Mouse (Mus musculus) gastrocnemius, adult 8-10 months (tissue): Measurements from ENCODE around the gene Plrg1. TPM values are rescaled to one million over a fixed set of nuclear protein-coding genes. Genes with fewer than 3 reads are reported as not detected.

Experiments used
- DNase-seq, 2 experiments: peaks; one replicate each; pipeline ENCODE4 v3.0.0; 2022; ENCODE audit warnings: low spot score in 2 of 2
- total RNA-seq, 4 experiments: library from RNA; stranded (reverse); gene quantifications; 2 replicates each; pipeline ENCODE4 v1.2.4; 2022

Gene Plrg1
- total RNA-seq, 4 experiments from 2014 or later: 18.0 to 21.7 (median 20.1) TPM

DNA sequence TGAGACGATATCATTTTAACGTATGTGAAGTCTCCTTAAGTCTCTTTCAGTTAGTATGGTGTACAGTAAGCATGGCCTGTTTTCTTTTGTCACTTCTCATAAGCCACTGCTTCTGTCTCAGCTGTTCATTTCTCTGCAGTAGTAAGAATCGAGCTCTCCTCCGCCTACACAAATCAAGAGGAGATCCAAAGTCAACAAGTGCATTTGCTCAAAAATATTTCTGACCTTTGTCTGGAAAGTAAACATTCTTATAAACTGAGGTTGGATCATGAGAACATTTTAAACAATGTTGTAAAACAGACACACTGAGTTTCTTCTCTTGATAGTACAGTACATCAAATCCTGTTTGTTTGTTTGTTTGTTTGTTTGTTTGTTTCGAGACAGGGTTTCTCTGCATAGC, 4.7 kb upstream of the Plrg1 start:
- DNase-seq: no peak

DNA sequence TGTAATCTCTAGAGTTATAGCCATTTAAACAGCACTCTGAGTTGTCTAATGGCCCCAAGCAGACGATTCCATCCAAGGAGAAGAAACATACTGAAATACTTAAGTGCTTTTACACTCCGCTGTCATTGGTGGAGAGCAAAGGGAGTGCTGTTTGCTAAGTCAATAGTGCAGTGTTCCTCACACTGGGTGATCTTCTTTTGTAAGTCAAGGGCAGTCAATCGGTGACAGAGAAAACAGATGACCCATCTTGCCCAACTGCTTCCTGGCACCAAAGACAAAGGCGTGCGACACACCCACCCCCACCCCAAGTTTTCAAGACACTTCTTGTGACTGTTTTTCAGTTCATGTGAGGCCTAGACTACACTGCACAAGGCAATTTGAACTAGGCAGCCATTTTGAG, 3.2 kb upstream of the Plrg1 start:
- DNase-seq: no peak

DNA sequence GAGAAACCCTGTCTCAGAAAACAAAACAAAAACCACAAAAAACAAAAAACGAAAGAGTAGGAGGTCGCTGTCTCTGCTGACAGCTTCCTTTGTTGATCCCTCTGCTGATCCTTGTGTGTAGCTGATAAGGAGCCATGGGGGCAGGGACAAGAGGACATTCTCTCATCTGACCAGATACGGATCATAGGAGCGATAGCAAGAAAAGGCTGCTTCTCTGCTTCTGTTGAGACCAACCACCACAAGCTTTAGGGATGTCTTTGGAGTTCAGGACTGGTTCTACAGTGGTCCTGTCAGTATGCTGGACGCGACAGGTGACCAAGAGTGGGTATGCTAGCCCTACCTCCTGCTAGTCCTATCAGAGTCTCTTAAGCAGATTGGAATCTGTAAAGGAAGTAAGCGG, 2.2 kb upstream of the Plrg1 start:
- DNase-seq: no peak

DNA sequence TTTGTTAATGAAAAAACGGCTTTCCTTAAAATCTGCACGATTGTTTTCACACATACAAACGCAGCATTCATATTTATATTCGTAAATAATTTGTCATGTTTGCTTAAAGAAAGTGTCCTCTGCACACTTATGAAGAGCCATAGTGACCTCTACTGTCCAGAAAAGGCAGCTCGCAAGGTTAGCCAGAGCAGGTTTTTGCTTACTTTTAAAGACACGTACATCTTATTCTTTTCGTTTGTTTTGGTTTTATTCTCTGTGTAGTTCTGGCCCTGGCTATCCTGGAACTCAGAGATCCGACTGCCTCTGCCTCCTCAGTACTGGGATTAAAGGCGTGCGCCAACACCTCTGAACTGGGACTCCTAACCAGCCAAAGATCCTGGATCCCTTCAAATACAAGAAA, 1.6 kb upstream of the Plrg1 start:
- DNase-seq: no peak

DNA sequence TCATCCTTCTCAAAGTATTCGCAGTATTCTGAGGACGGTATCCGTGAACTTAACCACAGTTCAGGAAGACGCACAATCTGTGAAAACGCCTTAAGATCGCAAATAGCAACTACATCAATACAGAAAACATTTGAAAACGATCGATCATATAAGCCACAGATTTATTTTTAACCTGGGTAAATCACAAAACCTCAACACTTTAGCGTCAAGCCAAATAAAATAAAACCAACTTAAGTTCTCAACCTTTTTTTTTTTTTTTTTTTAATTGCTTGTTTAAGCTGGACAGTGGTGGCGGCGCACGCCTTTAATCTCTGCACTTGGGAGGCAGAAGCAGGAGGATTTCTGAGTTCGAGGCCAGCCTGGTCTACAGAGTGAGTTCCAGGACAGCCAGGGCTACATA, 563 bp upstream of the Plrg1 start:
- DNase-seq: no peak

- DNase-seq: no peak
Measured at GRCm38 (mm10) chr3:83057046-83057445, 1.7 kb downstream of the Plrg1 start.

GRCm38 (mm10) chr3:83067920-83068319, 12.6 kb downstream of the Plrg1 start:
- no peak for DNase-seq

GRCm38 (mm10) chr3:83068869-83069268, 13.5 kb downstream of the Plrg1 start:
- no peak for DNase-seq

DNA sequence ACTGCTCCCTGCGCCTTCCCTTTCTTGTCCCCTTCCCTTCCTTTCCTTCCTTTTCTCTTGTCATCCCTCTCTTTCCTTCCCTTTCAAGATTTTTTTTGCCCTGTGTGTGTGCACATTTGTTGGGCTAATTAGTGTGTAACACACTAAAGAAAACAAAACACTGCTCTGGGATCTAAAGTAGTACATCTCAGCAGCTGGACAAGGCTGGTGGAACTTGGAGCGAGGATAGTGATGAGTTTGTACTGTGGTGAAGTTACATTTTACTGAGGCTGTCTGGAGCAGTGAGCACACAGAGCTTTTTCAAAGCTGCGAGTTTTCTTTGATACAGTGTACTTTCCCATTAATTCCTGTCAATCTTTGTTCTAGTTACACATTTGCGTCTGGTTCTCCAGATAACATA, 14.9 kb downstream of the Plrg1 start:
- DNase-seq: no peak

DNA sequence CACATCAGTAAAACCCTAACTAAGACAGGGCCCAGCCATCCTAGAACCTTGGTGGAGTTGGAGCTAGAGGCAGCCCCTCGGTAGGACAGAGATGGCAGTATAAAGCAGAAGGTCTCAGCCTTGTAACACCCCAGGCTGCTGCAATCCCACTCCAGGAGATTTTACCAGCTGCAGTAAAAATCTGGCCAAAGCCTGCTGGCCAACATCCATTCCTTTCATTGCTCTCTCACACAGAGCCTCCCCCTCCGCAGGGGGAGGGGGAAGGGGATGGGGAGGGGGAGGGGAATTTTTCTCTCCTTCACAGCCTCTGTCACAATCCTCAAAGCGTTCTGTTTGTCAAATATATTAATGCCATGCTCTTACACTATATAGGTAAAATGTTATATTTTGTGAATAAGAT, 21.2 kb downstream of the Plrg1 start:
- DNase-seq: no peak

DNA sequence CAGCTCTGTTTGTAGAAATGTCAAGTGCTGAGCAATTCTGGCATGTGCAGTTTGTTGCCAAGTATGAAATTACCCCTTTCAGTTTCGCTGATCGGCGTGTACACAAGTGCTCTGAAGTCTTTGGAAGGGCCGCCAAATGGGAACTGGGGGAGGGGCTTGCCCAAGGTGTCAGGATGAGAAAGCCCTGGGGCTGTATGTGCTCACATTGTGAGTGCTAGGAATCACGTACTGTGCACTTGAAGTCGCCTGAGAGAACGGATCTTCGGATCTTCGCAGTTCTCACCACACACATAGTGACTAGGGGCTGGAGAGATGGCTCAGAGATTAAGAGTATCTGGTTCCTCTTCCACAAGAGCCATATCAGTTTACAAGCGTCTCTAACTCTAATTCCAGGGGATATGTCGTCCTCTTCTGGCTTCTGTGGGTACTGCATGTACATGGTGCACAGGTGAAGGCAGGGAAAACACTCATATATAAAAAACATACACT, 25.3 kb downstream of the Plrg1 start:
- DNase-seq: peak; percentile 19 to 30

DNA sequence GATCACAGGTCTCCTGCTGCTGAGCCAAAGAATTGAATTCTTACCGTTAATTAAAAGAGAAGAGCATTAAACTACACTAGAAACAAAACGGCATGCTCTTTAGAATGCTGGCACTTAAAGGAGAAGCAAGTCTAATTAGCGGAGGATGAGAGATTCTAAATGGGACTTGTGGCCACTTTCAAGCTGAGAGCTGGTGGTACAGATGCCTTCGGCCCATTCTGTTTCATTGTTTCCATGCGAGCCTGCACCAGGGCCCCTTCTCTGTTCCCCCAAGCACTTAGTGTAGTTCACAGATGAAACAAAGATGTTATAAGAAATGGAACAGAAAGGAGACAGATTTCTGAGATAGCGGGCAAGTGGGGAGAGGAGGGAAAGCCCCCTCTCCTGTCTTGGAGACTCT, 42.3 kb downstream of the Plrg1 start:
- DNase-seq: no peak

DNA sequence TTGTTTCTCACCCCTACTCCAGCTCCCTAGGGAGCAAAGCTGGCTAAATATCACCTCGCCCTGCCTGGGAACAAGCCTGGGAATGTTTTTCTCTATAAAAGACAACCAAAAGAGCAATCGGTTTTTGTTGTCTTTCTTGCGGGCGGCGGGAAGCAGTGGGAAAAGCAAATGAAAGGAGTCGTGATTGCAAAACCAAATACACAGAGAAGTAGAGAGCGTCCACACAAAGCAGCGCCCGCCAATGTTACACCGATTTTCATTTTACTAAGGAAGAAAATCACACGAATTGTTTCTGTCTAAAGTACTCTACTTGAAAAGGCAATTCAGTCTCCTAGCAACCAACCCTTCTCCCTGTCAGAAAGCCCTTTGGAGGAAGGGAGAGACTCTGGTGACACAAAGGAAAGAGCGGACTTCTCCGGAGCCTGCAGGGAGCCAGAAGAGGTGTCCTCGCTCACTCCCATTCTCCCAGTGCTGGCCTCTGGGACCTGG, 43.3 kb downstream of the Plrg1 start:
- no peak for DNase-seq

DNA sequence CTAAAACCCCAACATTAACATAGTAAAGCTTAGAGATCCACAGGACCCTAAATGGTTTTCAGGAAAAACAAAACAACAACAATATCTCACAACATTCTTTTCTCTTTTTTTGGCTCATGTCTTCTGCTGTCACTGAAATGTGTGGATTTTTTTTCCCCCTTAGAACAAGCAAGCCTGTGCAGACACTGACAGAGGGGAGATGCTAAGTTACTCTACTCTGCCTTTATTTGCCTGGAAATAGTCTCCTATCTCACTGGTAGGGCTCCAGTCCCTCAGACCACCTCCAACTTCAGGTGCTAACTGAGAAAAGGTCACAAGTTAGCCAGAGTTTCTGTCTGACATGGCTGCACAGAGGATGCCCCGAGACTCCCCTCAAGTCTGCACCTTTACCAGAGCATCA, 43.8 kb downstream of the Plrg1 start:
- DNase-seq: no peak

DNA sequence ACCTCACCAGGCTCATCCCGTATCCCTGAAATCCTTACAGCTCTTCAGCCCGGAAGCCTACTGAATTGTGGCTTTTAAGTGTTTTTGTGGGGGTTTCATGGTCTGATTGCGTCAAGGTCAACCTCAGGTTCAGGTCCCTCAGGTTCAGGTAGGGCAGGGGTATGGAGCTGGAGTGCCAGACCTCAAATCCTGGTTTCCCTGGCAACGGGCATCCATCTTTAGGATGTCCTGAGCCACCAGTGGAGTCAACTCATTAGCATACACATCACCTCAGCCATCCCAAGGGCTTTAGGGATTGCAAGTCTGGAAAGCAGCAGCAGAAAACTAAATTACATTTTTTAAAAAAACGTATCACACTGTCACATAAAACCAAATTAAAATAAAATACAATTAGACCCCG, 44.3 kb downstream of the Plrg1 start:
- DNase-seq: no peak

DNA sequence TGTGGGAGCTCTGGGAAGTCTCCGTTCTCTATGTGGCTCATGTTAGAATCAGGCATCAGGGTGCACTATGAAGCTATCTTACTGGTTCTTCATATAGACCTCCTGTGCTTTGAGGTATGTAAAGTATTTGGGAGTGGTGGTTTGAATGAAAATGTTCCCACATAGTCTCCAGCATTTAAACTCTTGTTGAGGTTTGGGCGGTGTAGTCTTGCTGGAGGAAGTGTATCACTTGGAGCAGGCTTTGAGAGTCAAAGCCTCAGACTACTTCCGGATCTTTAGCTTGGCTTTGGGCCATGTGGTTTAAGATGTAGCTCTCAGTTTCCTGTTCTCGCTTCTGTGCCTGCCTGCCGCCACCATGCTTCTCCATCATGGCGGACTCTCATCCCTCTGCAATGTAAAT, 47.0 kb downstream of the Plrg1 start:
- no peak for DNase-seq

- DNase-seq: no peak
Measured at GRCm38 (mm10) chr3:83110163-83110562, 54.8 kb downstream of the Plrg1 start.

DNA sequence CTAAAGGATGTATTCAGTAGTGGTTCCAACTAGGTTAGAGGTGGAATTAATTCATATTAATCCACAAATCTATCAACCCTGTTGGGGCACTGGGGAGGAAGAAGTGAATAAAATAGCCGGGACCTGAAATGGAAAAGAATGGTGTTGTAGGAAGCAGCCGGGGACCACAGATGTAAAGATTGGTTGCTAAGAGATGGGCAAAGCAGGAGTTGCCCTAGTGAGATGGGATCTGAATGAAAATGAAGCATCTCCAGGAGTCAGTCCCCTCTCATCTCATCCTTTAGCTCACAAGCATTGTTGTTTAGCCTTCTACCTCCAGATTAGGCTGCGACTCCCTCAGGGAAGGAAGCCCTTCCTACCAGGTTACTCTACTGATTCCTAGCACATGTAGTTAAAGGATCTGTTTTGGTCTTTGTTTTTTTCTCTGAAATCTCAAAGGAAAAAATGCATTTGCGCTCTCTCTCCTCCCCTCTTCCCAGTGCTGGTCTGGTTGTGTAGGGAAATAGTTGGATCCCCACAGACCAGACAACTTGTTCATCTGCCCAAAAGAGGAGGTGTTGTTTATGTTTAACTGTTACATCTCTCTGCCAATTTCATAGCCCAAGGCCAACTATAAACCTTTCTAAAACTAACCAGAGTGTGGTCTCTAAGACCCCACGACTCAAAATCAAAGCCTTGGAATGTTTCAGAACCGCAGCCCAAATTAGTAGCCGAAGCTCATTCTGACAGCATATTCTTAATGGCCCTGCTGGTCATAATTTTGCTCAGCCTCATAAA, 56.4 kb downstream of the Plrg1 start:
- no peak for DNase-seq

DNA sequence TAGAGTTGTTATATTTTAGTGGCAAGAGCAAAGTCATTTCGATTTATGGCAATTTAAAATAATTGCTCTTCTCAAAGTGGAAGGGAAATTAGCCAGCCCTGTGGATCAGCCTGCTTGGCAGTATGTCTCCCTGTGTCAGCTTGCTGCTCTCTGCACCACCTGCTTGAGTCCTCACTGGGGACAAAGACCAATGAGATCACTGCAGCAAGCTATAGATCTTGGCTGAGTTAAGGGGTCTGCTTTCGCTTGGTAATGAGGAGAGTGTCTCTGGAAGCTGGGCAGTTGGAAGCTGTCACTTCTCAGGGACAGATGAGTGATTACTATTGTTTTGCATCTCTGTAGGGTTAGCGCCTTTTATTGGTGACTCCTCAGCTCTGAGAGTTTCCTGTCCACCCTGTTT, 57.5 kb downstream of the Plrg1 start:
- DNase-seq: no peak

GRCm38 (mm10) chr3:83114946-83115345, 59.6 kb downstream of the Plrg1 start:
- no peak for DNase-seq

DNA sequence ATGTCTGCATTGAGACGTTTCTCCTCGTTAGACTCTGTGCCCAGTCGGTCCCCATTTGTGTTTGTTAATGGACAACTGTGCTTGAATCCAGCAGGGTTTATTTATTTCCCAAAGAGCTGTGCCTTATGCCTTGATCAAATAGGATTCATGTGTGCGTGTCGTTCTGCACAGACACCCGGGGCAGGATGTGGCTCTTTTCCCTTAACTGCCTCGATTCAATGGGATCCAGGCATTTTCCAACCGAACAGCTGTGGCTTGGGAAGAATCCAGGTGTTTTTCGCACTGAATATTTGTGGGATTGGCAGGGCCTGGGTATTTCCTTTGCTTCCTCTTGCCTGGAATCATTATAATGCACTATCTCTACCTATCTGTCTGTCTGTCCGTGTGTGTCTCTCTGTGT, 62.3 kb downstream of the Plrg1 start:
- no peak for DNase-seq
